ENCODE assay signal across 19 mouse cellular contexts in the genomic region with DNA sequence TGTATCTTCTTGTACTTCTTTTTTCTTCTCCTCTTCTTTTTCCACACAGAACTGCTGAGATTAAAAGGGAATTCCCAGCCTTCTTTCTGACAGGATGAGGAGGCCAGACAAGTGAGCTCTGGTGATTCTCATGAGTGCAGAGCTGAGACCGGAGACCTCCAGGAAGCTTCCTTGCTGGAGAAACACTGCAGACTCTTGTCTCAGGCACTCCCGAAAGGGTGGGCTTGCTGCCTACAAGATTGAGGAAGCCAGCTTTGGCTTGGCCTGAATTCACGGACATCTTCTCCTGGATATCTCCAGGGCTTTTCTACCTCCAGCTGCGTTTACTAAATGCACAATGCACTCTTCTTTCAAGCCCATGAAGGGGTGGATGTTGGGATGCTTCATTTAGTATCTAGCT.
A peak's percentile ranks its signal among the peaks of the same experiment; 100 is the strongest.
DNase-seq lines count a peak whose midpoint lies in the region; ATAC-seq and TF ChIP-seq lines count a peak whose summit lies in the region.
"Had no signal": no experiment of that assay in that cellular context is flagged by ENCODE, and none has a peak within 500 bp of the region (broad histone marks: within the 10 kb centered on the region; RNA-seq: fewer than 3 reads in every experiment).

No protein-coding gene starts in this region.

- peak overlapping the region; percentile 68 for H3K27ac ChIP-seq in heart, embryonic 13.5 days (replicated peaks)
- H3K27ac ChIP-seq in heart, embryonic 10.5 days = no peak overlapping the region
- peak overlapping the region; percentile 54 for H3K27ac ChIP-seq in kidney, embryonic 15.5 days
- peak overlapping the region; percentile 57; the same call in 1 of the 2 replicates for H3K27ac ChIP-seq in lung, postnatal 0 days (ENCODE audit: low read length)
- peak overlapping the region; percentile 18; the same call in 1 of the 2 replicates for H3K27ac ChIP-seq in stomach, embryonic 15.5 days
- H3K27ac ChIP-seq: forebrain, embryonic 10.5 days; hindbrain, embryonic 12.5 days had no signal

- no peak overlapping the region for H3K4me3 ChIP-seq in heart, embryonic 13.5 days
- no peak overlapping the region for H3K4me3 ChIP-seq in heart, embryonic 10.5 days
- no peak overlapping the region for H3K4me3 ChIP-seq in kidney, embryonic 15.5 days (replicated peaks)
- no peak overlapping the region for H3K4me3 ChIP-seq in lung, postnatal 0 days (ENCODE audit: low read depth, low read length)
- no peak overlapping the region for H3K4me3 ChIP-seq in stomach, embryonic 15.5 days (replicated peaks)
- H3K4me3 ChIP-seq: forebrain, embryonic 10.5 days; hindbrain, embryonic 12.5 days had no signal

- H3K9me3 ChIP-seq in heart, embryonic 13.5 days = no peaks in the 10 kb centered on the region
- no peaks in the 10 kb centered on the region for H3K9me3 ChIP-seq in heart, embryonic 10.5 days
- no peaks in the 10 kb centered on the region for H3K9me3 ChIP-seq in kidney, embryonic 15.5 days (replicated peaks)
- no peaks in the 10 kb centered on the region for H3K9me3 ChIP-seq in lung, postnatal 0 days (ENCODE audit: low read length)
- no peaks in the 10 kb centered on the region for H3K9me3 ChIP-seq in stomach, embryonic 15.5 days
- H3K9me3 ChIP-seq: forebrain, embryonic 10.5 days; hindbrain, embryonic 12.5 days had no signal

- H3K4me2 ChIP-seq in heart, embryonic 13.5 days = no peak overlapping the region
- H3K4me2 ChIP-seq in kidney, embryonic 15.5 days = no peak overlapping the region
- no peak overlapping the region for H3K4me2 ChIP-seq in lung, postnatal 0 days (replicated peaks; ENCODE audit: low read depth, low read length)
- H3K4me2 ChIP-seq in stomach, embryonic 15.5 days = no peak overlapping the region
- H3K4me2 ChIP-seq: hindbrain, embryonic 12.5 days; liver, embryonic 11.5 days had no signal

- H3K9ac ChIP-seq in heart, embryonic 13.5 days = no peak overlapping the region
- H3K9ac ChIP-seq in kidney, embryonic 15.5 days = no peak overlapping the region
- no peak overlapping the region for H3K9ac ChIP-seq in lung, postnatal 0 days (replicated peaks; ENCODE audit: low read depth)
- no peak overlapping the region for H3K9ac ChIP-seq in stomach, embryonic 15.5 days
- H3K9ac ChIP-seq: forebrain, postnatal 0 days; hindbrain, embryonic 12.5 days had no signal

- no peaks in the 10 kb centered on the region for H3K36me3 ChIP-seq in heart, embryonic 13.5 days
- H3K36me3 ChIP-seq in heart, embryonic 10.5 days = no peaks in the 10 kb centered on the region
- no peaks in the 10 kb centered on the region for H3K36me3 ChIP-seq in kidney, embryonic 15.5 days
- H3K36me3 ChIP-seq in lung, postnatal 0 days (ENCODE audit: insufficient read depth, low read length) = no peaks in the 10 kb centered on the region
- no peaks in the 10 kb centered on the region for H3K36me3 ChIP-seq in stomach, embryonic 15.5 days
- H3K36me3 ChIP-seq: forebrain, embryonic 10.5 days; hindbrain, embryonic 12.5 days had no signal

- no peak for ATAC-seq in heart, embryonic 13.5 days (ENCODE audit: extremely low read depth, insufficient number of reproducible peaks, low FRiP score, low TSS enrichment)
- no peak for ATAC-seq in kidney, embryonic 15.5 days (replicated peaks; ENCODE audit: low FRiP score)
- no peak for ATAC-seq in lung, postnatal 0 days
- no peak for ATAC-seq in stomach, embryonic 15.5 days (ENCODE audit: insufficient read depth, low FRiP score, low read depth)
- ATAC-seq: inflammation-experienced regulatory T-cells, adult 6 months had no signal

- H3K27me3 ChIP-seq in heart, embryonic 13.5 days (replicated peaks) = no peaks in the 10 kb centered on the region
- H3K27me3 ChIP-seq in heart, embryonic 10.5 days (ENCODE audit: insufficient read depth, poor library complexity, severe bottlenecking) = no peaks in the 10 kb centered on the region
- H3K27me3 ChIP-seq in kidney, embryonic 15.5 days = no peaks in the 10 kb centered on the region
- H3K27me3 ChIP-seq in lung, postnatal 0 days (replicated peaks; ENCODE audit: insufficient read depth, low read length) = no peaks in the 10 kb centered on the region
- H3K27me3 ChIP-seq in stomach, embryonic 15.5 days (replicated peaks) = no peaks in the 10 kb centered on the region
- H3K27me3 ChIP-seq: hindbrain, embryonic 12.5 days had no signal

- TF ChIP-seq EP300 in lung, postnatal 0 days (IDR thresholded peaks at IDR 0.05) = no peak

- TF ChIP-seq CTCF in lung, postnatal 0 days (IDR thresholded peaks at IDR 0.05) = no peak

- 41% methylated on average over 4 of the region's 4 CpGs for WGBS in heart, embryonic 13.5 days
- 50% methylated on average over 4 of the region's 4 CpGs for WGBS in heart, embryonic 10.5 days
- WGBS in kidney, embryonic 15.5 days = 65% methylated on average over 4 of the region's 4 CpGs
- 62% methylated on average over 4 of the region's 4 CpGs for WGBS in lung, postnatal 0 days
- WGBS in stomach, embryonic 15.5 days = 53% methylated on average over 4 of the region's 4 CpGs

- peaks cover 25% of the 10 kb centered on the region for H3K4me1 ChIP-seq in heart, embryonic 13.5 days
- H3K4me1 ChIP-seq in heart, embryonic 10.5 days = peaks cover 3% of the 10 kb centered on the region; the same call in 1 of the 2 replicates
- H3K4me1 ChIP-seq in kidney, embryonic 15.5 days = peaks cover 24% of the 10 kb centered on the region
- H3K4me1 ChIP-seq in lung, postnatal 0 days (ENCODE audit: insufficient read depth, low read depth, low read length) = peaks cover 7% of the 10 kb centered on the region; the same call in 1 of the 2 replicates
- H3K4me1 ChIP-seq in stomach, embryonic 15.5 days = no peaks in the 10 kb centered on the region

- DNase-seq in heart, embryonic 10.5 days (ENCODE audit: low spot score) = no peak
- DNase-seq in kidney, postnatal 25 days = no peak
- no peak for DNase-seq in lung, postnatal 0 days (ENCODE audit: low spot score)
- no peak for DNase-seq in lung, postnatal 25 days (ENCODE audit: low spot score)
- no peak for DNase-seq in adrenal gland, adult (ENCODE audit: inconsistent age in 2 of 2, low spot score in 1 of 2)
- DNase-seq: B cell, adult 2 months; cerebellum, adult 18-20 months; cerebellum, postnatal 25 days; forebrain, postnatal 0 days; kidney, postnatal 14 days; right cerebral cortex, postnatal 25 days; thymus, postnatal 14 days had no signal
